Mouse (Mus musculus) macrophage (primary cell): Measurements from ENCODE around the gene Klhl34. TPM values are rescaled to one million over a fixed set of nuclear protein-coding genes. Genes with fewer than 3 reads are reported as not detected.

Experiments used
- H3K27ac ChIP-seq: fragments of 350-480 bp; formaldehyde crosslinking; 2 replicates; pipeline ENCODE4 v1.9.0; 2021
- H3K36me3 ChIP-seq: fragments of 350-480 bp; formaldehyde crosslinking; 2 replicates; pipeline ENCODE4 v1.9.0; 2021; ENCODE audit errors: inconsistent target
- H3K4me3 ChIP-seq: fragments of 350-480 bp; formaldehyde crosslinking; 2 replicates; pipeline ENCODE4 v1.9.0; 2021; ENCODE audit errors: inconsistent target
- H3K79me2 ChIP-seq: fragments of 350-480 bp; formaldehyde crosslinking; 2 replicates; pipeline ENCODE4 v1.9.0; 2021; ENCODE audit errors: inconsistent target
- WGBS: methylation state at CpG from one replicate; pipeline ENCODE4 v1.1.7; 2026; ENCODE audit warnings: inconsistent platforms; ENCODE audit not compliant: missing documents; 5-methylcytosine and 5-hydroxymethylcytosine counted together
- polyA plus RNA-seq: library from polyadenylated mRNA; stranded (reverse); fragments of 250-400 nt; gene quantifications from 3 replicates; pipeline ENCODE4 v1.2.4, GENCODE M21; 2018; ENCODE audit warnings: inconsistent platforms
- total RNA-seq, 78 experiments: library from RNA; depleted of rRNA; stranded (reverse); fragments of 250-400 nt; gene quantifications; 1 replicate in 9 of 78; 2 replicates in 24 of 78; 3 replicates in 43 of 78; 4 replicates in 2 of 78; pipeline ENCODE4 v1.2.4; 2018; ENCODE audit warnings: inconsistent platforms in 56 of 78

Gene Klhl34
- not detected for total RNA-seq (2018; cell fraction: chromatin; rRNA removed)
- not detected for total RNA-seq (2018; cell fraction: cytosol; rRNA removed)
- not detected for total RNA-seq (2018; cell fraction: nucleus; rRNA removed)
- not detected in 3 replicates for polyA plus RNA-seq

DNA sequence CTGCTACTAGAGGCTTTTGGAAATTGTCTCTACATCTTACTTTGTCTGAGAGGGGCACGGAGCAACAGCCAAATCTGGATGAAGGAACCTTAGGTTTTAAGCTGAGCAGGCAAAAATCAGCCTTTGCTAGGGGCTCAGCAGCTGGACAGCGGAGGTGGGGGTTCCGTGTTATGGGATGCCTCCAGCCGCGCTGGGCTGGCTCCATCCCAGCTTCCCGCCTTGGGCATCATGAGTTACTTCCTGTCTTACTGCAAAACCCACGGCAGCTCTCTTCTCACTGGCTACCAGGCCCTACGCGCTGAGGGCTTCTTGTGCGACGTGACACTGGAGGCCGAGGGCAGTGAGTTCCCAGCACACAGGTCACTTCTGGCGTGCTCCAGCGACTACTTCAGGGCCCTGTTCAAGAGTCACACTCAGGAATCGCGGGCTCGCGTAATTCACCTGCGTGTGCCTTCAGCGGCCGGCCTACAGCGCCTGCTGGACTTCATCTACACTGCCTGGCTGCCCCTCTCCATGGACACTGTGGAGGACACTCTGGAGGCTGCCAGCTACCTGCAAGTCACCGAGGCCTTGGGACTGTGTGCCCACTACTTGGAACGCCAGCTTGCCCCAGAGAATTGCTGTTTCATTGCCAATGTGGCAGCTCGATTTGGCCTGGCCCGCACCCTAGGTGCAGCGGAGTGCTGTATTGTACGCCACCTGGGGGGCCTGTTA, at the start of gene Klhl34:
Gene Klhl34, plus strand, starts transcription at position 229 of the 714 bp plus-strand sequence.
- WGBS, result 49% methylated on average over 28 of the region's 28 CpGs
- Histone ChIP-seq H3K79me2 (no peaks in the 10 kb centered on the region), H3K36me3 (no peaks in the 10 kb centered on the region), H3K27ac (no peak within 1 kb of the TSS), H3K4me3 (no peak within 1 kb of the TSS)

DNA sequence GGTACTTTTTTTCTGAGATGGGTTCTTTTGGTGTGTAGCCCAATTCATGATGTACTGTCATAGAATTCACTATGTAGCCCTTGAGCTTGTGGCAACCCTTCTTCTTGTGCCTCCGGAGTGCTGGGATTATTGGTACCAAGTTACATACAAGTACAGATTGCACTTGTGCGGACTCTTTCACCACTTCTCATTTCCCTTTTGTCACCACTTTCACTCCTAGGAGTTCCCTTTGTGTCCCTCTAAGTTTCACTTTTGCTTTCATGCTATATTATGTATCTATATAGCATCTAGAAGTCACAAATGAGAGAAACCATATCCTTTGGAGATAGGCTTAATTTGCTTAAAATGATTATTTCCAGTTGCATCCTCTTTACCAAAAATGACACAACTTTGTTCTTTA, 16.6 kb upstream of the Klhl34 start:
- no peaks in the 10 kb centered on the region for H3K36me3 ChIP-seq
- WGBS, result 32% methylated on average over 2 of the region's 2 CpGs
- no peak overlapping the region for H3K27ac ChIP-seq
- no peaks in the 10 kb centered on the region for H3K79me2 ChIP-seq
- no peak overlapping the region for H3K4me3 ChIP-seq

DNA sequence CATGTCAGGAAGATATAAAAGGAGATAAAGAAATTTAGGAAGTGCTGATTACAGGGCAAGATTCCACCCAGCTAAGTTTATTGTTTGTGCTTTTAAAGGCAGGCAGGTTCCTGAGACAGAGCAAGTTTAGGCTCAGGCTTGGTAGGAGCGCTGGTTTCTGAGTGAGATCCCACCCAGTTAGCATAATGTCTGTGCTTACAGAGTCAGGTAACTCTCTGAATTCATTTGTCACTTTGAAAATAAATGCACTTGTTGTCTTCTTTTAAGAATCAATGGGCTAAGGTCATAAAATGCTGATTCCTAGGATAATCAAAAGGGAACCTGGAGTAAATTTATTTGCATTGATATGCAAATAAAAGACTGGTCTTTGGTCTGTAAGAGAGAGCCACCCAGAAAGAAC, 8.5 kb upstream of the Klhl34 start:
- Histone ChIP-seq H3K79me2 (no peaks in the 10 kb centered on the region), H3K36me3 (no peaks in the 10 kb centered on the region), H3K4me3 (no peak overlapping the region), H3K27ac (no peak overlapping the region)
- WGBS, result 63% methylated on average over 1 of the region's 1 CpGs

DNA sequence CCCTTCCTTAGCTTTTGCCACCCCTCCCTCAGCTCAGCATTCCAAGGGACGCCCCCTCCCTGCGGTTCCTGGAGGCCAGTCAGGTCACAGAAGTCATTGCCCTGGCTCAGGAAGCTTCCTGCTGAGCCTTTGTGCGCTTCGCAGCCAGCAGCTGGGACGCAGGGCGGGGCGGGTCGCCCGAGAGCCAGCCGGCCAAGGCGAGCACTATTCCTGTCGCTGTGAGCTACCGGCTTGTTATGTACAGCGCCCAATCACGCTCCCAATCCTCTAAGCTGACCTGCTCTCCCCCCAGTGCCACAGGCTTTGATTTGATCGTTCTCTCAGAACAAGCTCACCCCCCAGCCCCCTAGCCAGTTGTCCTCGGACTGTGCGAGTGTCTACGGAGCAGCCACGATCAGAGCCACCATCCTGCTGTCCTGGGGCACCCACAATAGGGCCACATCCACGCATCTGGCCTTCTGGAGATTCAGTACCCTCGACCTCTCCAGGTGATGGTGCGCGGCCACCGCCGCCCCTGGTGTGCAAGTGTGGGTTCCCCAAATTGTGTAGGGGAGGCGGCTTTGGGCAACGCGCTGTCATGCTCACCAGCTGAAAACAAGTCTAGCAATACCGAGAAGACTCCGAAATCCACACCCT, 546 bp upstream of the Klhl34 start:
- WGBS, result 17% methylated on average over 30 of the region's 31 CpGs
- H3K4me3 ChIP-seq, result no peak overlapping the region

DNA sequence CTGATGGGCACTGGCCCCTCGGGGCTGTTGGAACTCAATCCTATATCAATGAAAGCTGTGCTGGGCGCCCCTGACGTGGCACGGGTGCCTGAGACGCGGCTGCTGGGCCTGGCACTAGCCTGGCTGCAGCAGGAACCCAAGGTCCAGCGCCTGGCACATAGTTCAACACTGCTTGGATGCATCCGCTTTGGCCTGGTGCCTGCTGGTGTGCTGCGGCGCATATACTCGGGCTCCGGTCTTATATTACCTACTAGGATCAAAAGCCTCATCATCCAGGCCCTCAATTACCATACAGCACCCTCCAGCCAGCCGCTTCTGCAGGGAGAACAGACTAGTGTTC, 656 bp downstream of the Klhl34 start:
- 87% methylated on average over 8 of the region's 13 CpGs for WGBS
- H3K79me2 ChIP-seq, result no peaks in the 10 kb centered on the region
- H3K27ac ChIP-seq, result no peak overlapping the region
- H3K4me3 ChIP-seq, result no peak overlapping the region
- H3K36me3 ChIP-seq, result no peaks in the 10 kb centered on the region

More for the DNA sequence above, 546 bp upstream of the Klhl34 start:
- no peak overlapping the region for H3K27ac ChIP-seq
- H3K79me2 ChIP-seq, result no peaks in the 10 kb centered on the region
- no peaks in the 10 kb centered on the region for H3K36me3 ChIP-seq

DNA sequence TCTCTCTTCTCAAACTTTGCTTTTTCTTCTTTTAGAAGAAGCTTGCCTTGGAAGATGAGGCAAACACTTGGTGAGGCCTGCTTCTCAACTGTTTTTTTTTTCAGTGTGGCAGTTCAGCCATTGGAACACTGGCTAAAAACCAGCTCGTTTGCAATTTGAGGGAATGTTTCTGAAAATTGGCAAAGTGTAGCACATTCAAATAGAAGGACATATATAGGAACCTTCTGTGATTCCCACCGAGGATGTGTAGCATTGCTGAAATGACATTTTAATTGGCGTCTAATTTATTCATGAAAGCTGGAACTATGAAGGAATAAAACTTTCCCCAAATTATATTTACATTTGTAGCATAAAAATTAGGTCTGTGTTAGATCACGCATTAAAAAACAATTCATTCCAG, 11.7 kb downstream of the Klhl34 start:
- Histone ChIP-seq H3K36me3 (no peaks in the 10 kb centered on the region), H3K27ac (no peak overlapping the region), H3K4me3 (no peak overlapping the region), H3K79me2 (no peaks in the 10 kb centered on the region)
- 82% methylated on average over 4 of the region's 4 CpGs for WGBS

Other genes starting within 250 kb of the Klhl34 start
- gene Yy2, start 249.4 kb upstream of the Klhl34 start, polyA plus RNA-seq, result 1.8 to 4.2 TPM (median 3.0 TPM) in 3 replicates
- 23.6 to 33.0 TPM (median 27.1 TPM) in 3 replicates for gene Mbtps2, start 219.7 kb upstream of the Klhl34 start, polyA plus RNA-seq
- not detected in 3 replicates for gene Smpx, start 119.5 kb upstream of the Klhl34 start, polyA plus RNA-seq
- not detected in 3 replicates for gene Cnksr2, start 224.9 kb downstream of the Klhl34 start, polyA plus RNA-seq